Mouse (Mus musculus) kidney, postnatal 0 days (tissue): ENCODE data around the gene Ap3b2. TPM values are rescaled to one million over a fixed set of nuclear protein-coding genes. Genes with fewer than 3 reads are reported as not detected.
A peak's percentile ranks its signal among the peaks of the same experiment; 100 is the strongest.
"Not testable (repeated sequence)": the region's sequence is repeated elsewhere in the genome, so short reads cannot be mapped to it uniquely, and the experiment has no call there.

Experiments
- ATAC-seq: fragments of 200-750 bp; cut with Nextera tagmentation; replicated peaks from 2 replicates; pipeline ENCODE4 v1.8.0; 2017; ENCODE audit warnings: low read depth, moderate number of reproducible peaks, moderate TSS enrichment, moderate library complexity; ENCODE audit not compliant: low FRiP score
- DNase-seq: peaks from one replicate; pipeline ENCODE4 v3.0.0-alpha.2; 2016; ENCODE audit warnings: low spot score
- H3K27ac ChIP-seq: fragments of 300-500 bp; sonication (generic); 2 replicates; pipeline ENCODE4 v1.5.1; 2014; ENCODE audit warnings: mild to moderate bottlenecking
- H3K27me3 ChIP-seq: fragments of 300-500 bp; sonication (generic); 2 replicates; pipeline ENCODE4 v1.6.1; 2014; ENCODE audit warnings: low read length, mixed read lengths; ENCODE audit not compliant: insufficient read depth
- H3K36me3 ChIP-seq: fragments of 300-500 bp; sonication (generic); 2 replicates; pipeline ENCODE4 v1.6.1; 2014; ENCODE audit warnings: low read length, mixed read lengths; ENCODE audit not compliant: insufficient read depth
- H3K4me1 ChIP-seq: fragments of 300-500 bp; sonication (generic); replicated peaks from 2 replicates; pipeline ENCODE4 v1.6.1; 2014; ENCODE audit warnings: antibody characterized with exemption, low read length, mixed read lengths; ENCODE audit not compliant: insufficient read depth
- H3K4me2 ChIP-seq: fragments of 300-500 bp; sonication (generic); 2 replicates; pipeline ENCODE4 v1.6.1; 2014; ENCODE audit warnings: mild to moderate bottlenecking, low read length, moderate library complexity, mixed read lengths
- H3K4me3 ChIP-seq: fragments of 300-500 bp; sonication (generic); replicated peaks from 2 replicates; pipeline ENCODE4 v1.5.1; 2014; ENCODE audit warnings: low read depth, low read length
- H3K9ac ChIP-seq: fragments of 300-500 bp; sonication (generic); 2 replicates; pipeline ENCODE4 v1.6.1; 2014; ENCODE audit warnings: low read depth, low read length
- H3K9me3 ChIP-seq: fragments of 300-500 bp; sonication (generic); replicated peaks from 2 replicates; pipeline ENCODE4 v1.6.1; 2016; ENCODE audit warnings: low read length, inconsistent platforms, mixed read lengths
- CTCF ChIP-seq: IDR thresholded peaks from 2 replicates; pipeline ENCODE4 v1.5.1; 2016; ENCODE audit warnings: antibody characterized with exemption, low read depth, mild to moderate bottlenecking, moderate library complexity
- WGBS: fragments of 180-500 bp; shearing (Covaris S2); extraction: QIAGEN DNeasy Blood & Tissue Kit; methylation state at CpG from one replicate; pipeline ENCODE4 v1.1.7; 2014; 5-methylcytosine and 5-hydroxymethylcytosine counted together
- polyA plus RNA-seq: library from polyadenylated mRNA; unstranded; fragments of >200 nt; fragmentation: Nextera tagmentation; extraction: Ambion mirVana; gene quantifications from 2 replicates; pipeline ENCODE4 v1.2.1, GENCODE M21; 2015

Gene Ap3b2
- polyA plus RNA-seq, 1 experiment from 2014 or later: 0.26 TPM

- Histone ChIP-seq H3K36me3 (no peaks in the 10 kb centered on the region), H3K9ac (no peak overlapping the region), H3K27me3 (peaks cover 4% of the 10 kb centered on the region; the same call in 1 of the 2 replicates), H3K4me3 (no peak overlapping the region), H3K4me1 (0 out of 2 replicates have a peak, but pooled peaks cover 6% of the 10 kb centered on the region), H3K4me2 (no peak overlapping the region), H3K27ac (no peak overlapping the region), H3K9me3 (no peaks in the 10 kb centered on the region)
- WGBS: 9% methylated on average over 8 of the region's 8 CpGs
- DNase-seq: no peak
- TF ChIP-seq CTCF: no peak
- no peak for ATAC-seq
Observed at GRCm38 (mm10) chr7:81480800-81481199, 12.9 kb downstream of the Ap3b2 start.

GRCm38 (mm10) chr7:81479531-81480090, 14.1 kb downstream of the Ap3b2 start:
- peaks cover 4% of the 10 kb centered on the region; the same call in 1 of the 2 replicates for H3K27me3 ChIP-seq
- DNase-seq: no peak
- no peak overlapping the region for H3K27ac ChIP-seq
- H3K9ac ChIP-seq: no peak overlapping the region
- no peaks in the 10 kb centered on the region for H3K9me3 ChIP-seq
- no peak for ATAC-seq
- H3K4me2 ChIP-seq: no peak overlapping the region
- H3K36me3 ChIP-seq: no peaks in the 10 kb centered on the region
- no peak overlapping the region for H3K4me3 ChIP-seq
- WGBS: 63% methylated on average over 3 of the region's 3 CpGs
- TF ChIP-seq CTCF: no peak
- H3K4me1 ChIP-seq: 0 out of 2 replicates have a peak, but pooled peaks cover 6% of the 10 kb centered on the region

- not testable (repeated sequence) for H3K27ac ChIP-seq, ATAC-seq, DNase-seq, H3K36me3 ChIP-seq, H3K9ac ChIP-seq, H3K4me3 ChIP-seq, H3K27me3 ChIP-seq, H3K9me3 ChIP-seq, H3K4me2 ChIP-seq, H3K4me1 ChIP-seq
- 0 out of 2 replicates have a peak, but pooled peaks have one; percentile 9 for TF ChIP-seq CTCF
Observed at GRCm38 (mm10) chr7:81478261-81478660, 15.5 kb downstream of the Ap3b2 start.

GRCm38 (mm10) chr7:81476833-81477232, 16.9 kb downstream of the Ap3b2 start:
- peak; percentile 36; the same call in 1 of the 2 replicates for TF ChIP-seq CTCF
- peaks cover 4% of the 10 kb centered on the region; the same call in 1 of the 2 replicates for H3K27me3 ChIP-seq
- DNase-seq: no peak

GRCm38 (mm10) chr7:81475221-81475620, 18.5 kb downstream of the Ap3b2 start:
- no peak overlapping the region for H3K4me2 ChIP-seq
- H3K36me3 ChIP-seq: no peaks in the 10 kb centered on the region
- 88% methylated on average over 3 of the region's 3 CpGs for WGBS
- no peak overlapping the region for H3K4me3 ChIP-seq
- TF ChIP-seq CTCF: no peak
- DNase-seq: no peak
- H3K9me3 ChIP-seq: no peaks in the 10 kb centered on the region
- H3K9ac ChIP-seq: no peak overlapping the region
- no peak overlapping the region for H3K27ac ChIP-seq
- peaks cover 4% of the 10 kb centered on the region; the same call in 1 of the 2 replicates for H3K27me3 ChIP-seq
- ATAC-seq: no peak
- 0 out of 2 replicates have a peak, but pooled peaks cover 6% of the 10 kb centered on the region for H3K4me1 ChIP-seq

More at GRCm38 (mm10) chr7:81476833-81477232, 16.9 kb downstream of the Ap3b2 start:
- Histone ChIP-seq H3K27ac (no peak overlapping the region), H3K4me3 (no peak overlapping the region), H3K4me2 (peak overlapping the region; percentile 35; the same call in 1 of the 2 replicates), H3K9ac (no peak overlapping the region), H3K9me3 (no peaks in the 10 kb centered on the region), H3K4me1 (0 out of 2 replicates have a peak, but pooled peaks cover 6% of the 10 kb centered on the region), H3K36me3 (no peaks in the 10 kb centered on the region)
- ATAC-seq: no peak
- 5% methylated on average over 24 of the region's 24 CpGs for WGBS

- H3K9me3 ChIP-seq: no peaks in the 10 kb centered on the region
- no peak for DNase-seq
- no peaks in the 10 kb centered on the region for H3K27me3 ChIP-seq
- no peak overlapping the region for H3K9ac ChIP-seq
- H3K4me3 ChIP-seq: no peak overlapping the region
- no peak overlapping the region for H3K4me2 ChIP-seq
- H3K36me3 ChIP-seq: no peaks in the 10 kb centered on the region
- H3K27ac ChIP-seq: no peak overlapping the region
- ATAC-seq: no peak
- no peaks in the 10 kb centered on the region for H3K4me1 ChIP-seq
- TF ChIP-seq CTCF: no peak
- 69% methylated on average over 9 of the region's 9 CpGs for WGBS
Observed at GRCm38 (mm10) chr7:81464906-81465450, 28.7 kb downstream of the Ap3b2 start.
